Mouse (Mus musculus): Measurements from ENCODE around the gene Rph3al.

GRCm38 (mm10) chr11:75865859-75866258 lies 72.4 kb downstream of the Rph3al start:
- TF ChIP-seq GATA1 (IDR thresholded peaks at IDR 0.05; ENCODE audit: low read length) (no peak), TAL1 (IDR thresholded peaks at IDR 0.05; ENCODE audit: low read length) (no peak)
